Mouse (Mus musculus) cerebellum, adult (tissue): Measurements from ENCODE around the gene Nsmf.

Experiments
- ATAC-seq: cut with Nextera tagmentation; 2 replicates; pipeline ENCODE4 v1.9.2; 2017; ENCODE audit warnings: mild to moderate bottlenecking, moderate library complexity, mixed read lengths; ENCODE audit not compliant: insufficient number of reproducible peaks, low FRiP score, low TSS enrichment

The Nsmf gene

GRCm38 (mm10) chr2:25083697-25084096, 29.5 kb downstream of the Nsmf start:
- no peak for ATAC-seq

- ATAC-seq: no peak
These were observed 31.4 kb downstream of the Nsmf start for GRCm38 (mm10) chr2:25085571-25085970.

- ATAC-seq: no peak
These were observed 33.7 kb downstream of the Nsmf start for GRCm38 (mm10) chr2:25087842-25088241.

GRCm38 (mm10) chr2:25088636-25089035, 34.5 kb downstream of the Nsmf start:
- ATAC-seq: no peak

GRCm38 (mm10) chr2:25094785-25095108, 40.6 kb downstream of the Nsmf start:
- ATAC-seq: no peak

GRCm38 (mm10) chr2:25095109-25095850, 41.1 kb downstream of the Nsmf start, which contains the start of gene Noxa1:
Noxa1 (minus strand) TSS chr2:25095149.
- no peak for ATAC-seq

GRCm38 (mm10) chr2:25098005-25098615, 44.0 kb downstream of the Nsmf start:
- no peak for ATAC-seq

- no peak for ATAC-seq
These were observed 44.8 kb downstream of the Nsmf start for GRCm38 (mm10) chr2:25098956-25099355.

- ATAC-seq: no peak
These were observed 45.5 kb downstream of the Nsmf start for GRCm38 (mm10) chr2:25099703-25100102.

- ATAC-seq: no peak
These were observed 50.0 kb downstream of the Nsmf start for GRCm38 (mm10) chr2:25104122-25104521.

- no peak for ATAC-seq
These were observed 51.9 kb downstream of the Nsmf start for GRCm38 (mm10) chr2:25106045-25106444.

GRCm38 (mm10) chr2:25109487-25109886, 55.3 kb downstream of the Nsmf start:
- no peak for ATAC-seq

- ATAC-seq: no peak
These were observed 56.5 kb downstream of the Nsmf start for GRCm38 (mm10) chr2:25110505-25111183.

GRCm38 (mm10) chr2:25111184-25111791, 57.1 kb downstream of the Nsmf start:
- no peak for ATAC-seq
